Mouse (Mus musculus) limb, embryonic 11.5 days (tissue): ENCODE measurements around the gene Dedd2. TPM values are rescaled to one million over a fixed set of nuclear protein-coding genes. Genes with fewer than 3 reads are reported as not detected.

Experiments
- microRNA-seq: library from miRNA; unstranded; fragments of <30 nt; microRNA quantifications from one replicate; pipeline ENCODE4, GENCODE M21; 2016
- polyA plus RNA-seq: library from polyadenylated mRNA; unstranded; fragments of >200 nt; fragmentation: Nextera tagmentation; extraction: Ambion mirVana; gene quantifications from 2 replicates; pipeline ENCODE4 v1.2.1, GENCODE M21; 2014

The Dedd2 gene
- polyA plus RNA-seq, 1 experiment from 2014 or later = 9.9 TPM

Small RNA genes lying within 50 kb of the gene (microRNA-seq; reads per million reads assigned to microRNA genes)
- gene Mir7048 = not detected

Other genes starting within 250 kb of the Dedd2 start
- 78.1 and 81.4 TPM in 2 replicates for gene Rabac1, start 247.9 kb downstream of the Dedd2 start, polyA plus RNA-seq
- gene Atp1a3, start 214.7 kb downstream of the Dedd2 start, polyA plus RNA-seq = 0.13 and 0.23 TPM in 2 replicates
- 9.7 and 10.0 TPM in 2 replicates for gene Grik5, start 148.3 kb downstream of the Dedd2 start, polyA plus RNA-seq
- gene Zfp574, start 148.0 kb downstream of the Dedd2 start, polyA plus RNA-seq = 28.1 and 30.1 TPM in 2 replicates
- 3.9 and 6.2 TPM in 2 replicates for gene Pou2f2, start 40.9 kb downstream of the Dedd2 start, polyA plus RNA-seq
- 3.2 and 3.4 TPM in 2 replicates for gene Zfp526, start 810 bp upstream of the Dedd2 start, polyA plus RNA-seq
- 15.8 and 17.3 TPM in 2 replicates for gene Gsk3a, start 17.2 kb upstream of the Dedd2 start, polyA plus RNA-seq
- gene Erf, start 30.1 kb upstream of the Dedd2 start, polyA plus RNA-seq = 25.6 and 28.6 TPM in 2 replicates
- 32.5 and 34.2 TPM in 2 replicates for gene Cic, start 47.1 kb upstream of the Dedd2 start, polyA plus RNA-seq
- 249 and 261 TPM in 2 replicates for gene Pafah1b3, start 77.4 kb upstream of the Dedd2 start, polyA plus RNA-seq
- 1.1 and 1.4 TPM in 2 replicates for gene Prr19, start 80.8 kb upstream of the Dedd2 start, polyA plus RNA-seq
- 0.33 and 0.58 TPM in 2 replicates for gene Tmem145, start 85.5 kb upstream of the Dedd2 start, polyA plus RNA-seq
- gene Megf8, start 96.5 kb upstream of the Dedd2 start, polyA plus RNA-seq = 13.8 and 14.4 TPM in 2 replicates
- not detected in 2 replicates for gene Cnfn, start 149.1 kb upstream of the Dedd2 start, polyA plus RNA-seq
- 4.2 and 4.5 TPM in 2 replicates for gene Lipe, start 178.1 kb upstream of the Dedd2 start, polyA plus RNA-seq
- gene Cxcl17, start 192.3 kb upstream of the Dedd2 start, polyA plus RNA-seq = 0.33 and 0.44 TPM in 2 replicates